In genomic region chr10:111035134-111035533, GRCm38 (mm10) we compare ENCODE assay signal across 23 mouse cellular contexts. TPM values are rescaled to one million over a fixed set of nuclear protein-coding genes. Genes with fewer than 3 reads are reported as not detected.
DNase-seq lines count a peak whose midpoint lies in the region; ATAC-seq lines count a peak whose summit lies in the region.
"Had no signal": no experiment of that assay in that cellular context is flagged by ENCODE, and none has a peak within 500 bp of the region (broad histone marks: within the 10 kb centered on the region; RNA-seq: fewer than 3 reads in every experiment).

No protein-coding gene starts in this region.

- no peak overlapping the region for H3K9ac ChIP-seq in heart, embryonic 12.5 days
- H3K9ac ChIP-seq: embryonic facial prominence, embryonic 12.5 days; forebrain, embryonic 13.5 days; forebrain, embryonic 15.5 days; forebrain, postnatal 0 days had no signal

- peak; percentile 30 for DNase-seq in heart, adult 11 months
- no peak for DNase-seq in c-Kit-positive CD71-positive TER-119-positive erythroid progenitor cells, embryonic 14.5 days (ENCODE audit: low spot score)
- DNase-seq in Muller cell, postnatal 12 days (ENCODE audit: inconsistent ontology term), result no peak
- no peak for DNase-seq in urinary bladder, adult 2 months (ENCODE audit: low spot score)
- DNase-seq: adrenal gland, adult 8-10 months; adrenal gland, postnatal 14 days; adrenal gland, postnatal 36 days; cerebellum, adult 11 months; cerebellum, adult 18-20 months; cerebellum, adult 8-10 months; cerebellum, adult 9-11 months; cerebellum, postnatal 14 days; cerebellum, postnatal 36 days; forebrain, postnatal 0 days had no signal

- no peaks in the 10 kb centered on the region for H3K9me3 ChIP-seq in heart, embryonic 12.5 days (replicated peaks)
- H3K9me3 ChIP-seq: embryonic facial prominence, embryonic 10.5 days; embryonic facial prominence, embryonic 12.5 days; forebrain, embryonic 13.5 days; forebrain, embryonic 15.5 days had no signal

- ATAC-seq in heart, embryonic 12.5 days (ENCODE audit: insufficient number of reproducible peaks, low FRiP score), result no peak
- ATAC-seq in granulocyte monocyte progenitor cell, adult 5-6 weeks (replicated peaks; ENCODE audit: poor library complexity, severe bottlenecking), result peak; percentile 58
- 0 out of 2 replicates have a peak, but pooled peaks have one; percentile 31 for ATAC-seq in megakaryocyte progenitor cell, adult 5-6 weeks (replicated peaks; ENCODE audit: poor library complexity)
- ATAC-seq: activated CD4-positive, CD25-positive, alpha-beta regulatory T cell, adult 4 months; forebrain, embryonic 13.5 days; forebrain, embryonic 15.5 days; forebrain, postnatal 0 days; Patski had no signal

- no peaks in the 10 kb centered on the region for H3K36me3 ChIP-seq in heart, embryonic 12.5 days
- H3K36me3 ChIP-seq: embryonic facial prominence, embryonic 10.5 days; embryonic facial prominence, embryonic 12.5 days; forebrain, embryonic 15.5 days had no signal

- 0 out of 2 replicates have a peak, but pooled peaks cover 2% of the 10 kb centered on the region for H3K4me1 ChIP-seq in heart, embryonic 12.5 days (replicated peaks)
- H3K4me1 ChIP-seq: forebrain, embryonic 13.5 days had no signal

- H3K27me3 ChIP-seq in heart, embryonic 12.5 days (replicated peaks), result no peaks in the 10 kb centered on the region
- H3K27me3 ChIP-seq: embryonic facial prominence, embryonic 12.5 days; forebrain, embryonic 13.5 days; forebrain, embryonic 15.5 days had no signal

- 92% methylated on average over 1 of the region's 1 CpGs for whole genome bisulfite sequencing in heart, embryonic 12.5 days

- H3K4me2 ChIP-seq in heart, embryonic 12.5 days, result no peak overlapping the region
- H3K4me2 ChIP-seq: embryonic facial prominence, embryonic 12.5 days; forebrain, embryonic 13.5 days; forebrain, embryonic 15.5 days had no signal

- no peak overlapping the region for H3K27ac ChIP-seq in heart, embryonic 12.5 days (ENCODE audit: poor library complexity, severe bottlenecking)
- H3K27ac ChIP-seq: embryonic facial prominence, embryonic 10.5 days; embryonic facial prominence, embryonic 12.5 days; forebrain, embryonic 13.5 days; forebrain, embryonic 15.5 days had no signal

- H3K4me3 ChIP-seq in heart, embryonic 12.5 days, result no peak overlapping the region
- H3K4me3 ChIP-seq: embryonic facial prominence, embryonic 10.5 days; embryonic facial prominence, embryonic 12.5 days; forebrain, embryonic 13.5 days; forebrain, embryonic 15.5 days had no signal

RNA-seq across cellular contexts. Expression of gene Zdhhc17, which starts 25.2 kb away (rescaled TPM):
- polyA plus RNA-seq in heart, embryonic 12.5 days (2016; fragmentation: Nextera tagmentation; extraction: Ambion mirVana), result 17.9 and 21.0 TPM in 2 replicates
- total RNA-seq in granulocyte monocyte progenitor cell, adult 5-6 weeks (2014; fragmentation: Nextera tagmentation), result 24.2 and 26.7 TPM in 2 replicates
- total RNA-seq in granulocyte monocyte progenitor cell, adult 5-6 weeks (2017), result 15.3 and 22.0 TPM in 2 replicates
- 16.3 and 25.2 TPM in 2 replicates for total RNA-seq in megakaryocyte progenitor cell, adult 5-6 weeks (2015)
- total RNA-seq in megakaryocyte progenitor cell, adult 5-6 weeks (2017), result 15.9 and 21.5 TPM in 2 replicates
- polyA plus RNA-seq in urinary bladder, adult 2 months (2012; rRNA removed), result 21.7 and 24.9 TPM in 2 replicates
